Mouse (Mus musculus) large intestine, adult 2 months (tissue): Measurements from ENCODE around the gene Klf11. TPM values are rescaled to one million over a fixed set of nuclear protein-coding genes. Genes with fewer than 3 reads are reported as not detected.
A peak's percentile ranks its signal among the peaks of the same experiment; 100 is the strongest.
"Not testable (repeated sequence)": the region's sequence is repeated elsewhere in the genome, so short reads cannot be mapped to it uniquely, and the experiment has no call there.

Experiments used
- DNase-seq: peaks from one replicate; pipeline ENCODE4 v3.0.0-alpha.2; 2012; ENCODE audit warnings: low read depth, low spot score
- WGBS: fragments of 180-500 bp; shearing (Covaris S2); methylation state at CpG from one replicate; pipeline ENCODE4 v1.1.7; 2018; 5-methylcytosine and 5-hydroxymethylcytosine counted together
- polyA plus RNA-seq: library from polyadenylated mRNA; depleted of rRNA; stranded (reverse); fragments of >200 nt; gene quantifications from 2 replicates; pipeline ENCODE4 v1.2.3, GENCODE M21; 2012; rRNA removed

Klf11 gene
- 2.4 and 3.6 TPM in 2 replicates for polyA plus RNA-seq

GRCm38 (mm10) chr12:24651063-24651557, at the start of gene Klf11:
Gene Klf11 (plus strand): TSS chr12:24651274.
- peak; percentile 75 for DNase-seq
- WGBS = under 1% methylated on average over 68 of the region's 68 CpGs

- 40% methylated on average over 2 of the region's 2 CpGs for WGBS
- DNase-seq = peak; percentile 16
These were observed 47.8 kb upstream of the Klf11 start for GRCm38 (mm10) chr12:24603266-24603665.

DNA sequence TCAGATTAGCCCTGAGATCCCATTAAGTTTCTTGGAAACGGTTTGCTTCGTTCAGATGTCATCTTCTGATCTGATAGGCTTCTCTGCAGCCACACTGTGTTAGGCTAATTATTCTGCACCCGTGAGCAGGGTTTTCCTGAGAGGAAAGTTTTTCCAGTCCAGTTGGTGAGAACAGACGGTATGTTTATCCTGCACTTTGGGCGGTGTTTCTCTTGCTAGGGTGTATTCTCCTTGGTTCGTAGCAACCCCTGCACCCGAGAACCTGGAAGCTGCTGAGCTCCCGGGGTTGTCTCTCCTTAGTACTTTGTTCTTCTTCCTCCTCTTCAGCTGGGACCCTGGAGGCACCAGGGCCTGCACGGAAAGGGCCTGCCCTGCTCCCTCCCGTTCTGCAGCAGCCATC, 44.9 kb upstream of the Klf11 start:
- DNase-seq = no peak
- WGBS = 74% methylated on average over 10 of the region's 10 CpGs

DNA sequence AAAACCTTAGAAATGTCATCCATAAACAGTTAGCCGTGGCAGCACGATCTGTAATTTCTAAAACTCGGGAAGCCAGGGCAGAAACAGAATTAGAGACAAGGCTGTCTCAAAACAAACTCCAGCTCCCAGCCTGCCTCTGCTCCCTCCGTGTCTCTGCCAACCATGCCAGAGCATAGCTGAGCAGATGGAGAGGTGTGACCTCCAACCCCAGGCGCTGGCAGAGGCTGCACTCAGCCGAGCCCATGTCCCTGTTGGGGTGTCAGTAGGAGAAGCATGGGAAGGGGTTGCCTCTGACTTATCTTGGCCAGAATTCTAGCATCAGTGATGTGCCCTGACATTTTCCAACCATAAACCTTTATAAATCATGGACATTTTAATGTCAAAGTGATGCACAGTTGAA, 38.5 kb upstream of the Klf11 start:
- 81% methylated on average over 6 of the region's 6 CpGs for WGBS

DNA sequence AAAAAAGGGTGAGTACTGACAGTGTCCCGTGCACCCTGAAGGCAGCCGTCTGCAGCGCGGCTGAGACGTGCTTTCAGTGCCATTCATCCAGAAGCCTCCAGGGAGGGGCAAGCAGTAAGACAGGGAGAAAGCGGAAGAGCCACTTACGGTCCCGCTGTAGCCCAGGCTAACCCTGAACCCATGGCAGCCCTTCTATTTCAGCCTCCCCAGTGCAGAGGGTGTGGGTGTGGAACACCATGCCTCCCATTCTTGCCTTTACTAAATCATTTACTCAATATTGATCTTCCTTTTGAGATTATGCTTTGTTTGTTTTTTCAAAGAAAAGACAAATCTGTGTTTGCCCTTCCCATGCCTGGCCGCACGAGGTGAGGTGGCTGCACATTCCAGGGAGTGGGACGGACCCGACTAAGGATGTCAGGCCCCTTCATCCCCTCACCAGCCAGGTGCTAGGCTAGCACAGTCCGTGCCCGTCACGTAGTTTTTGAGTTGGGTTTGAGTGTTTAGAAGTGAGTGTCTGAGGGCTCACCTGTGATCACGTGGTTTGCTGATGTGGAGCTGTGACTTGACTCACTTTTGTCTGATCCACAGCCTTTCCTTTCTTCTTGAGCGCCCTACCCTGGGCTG, 36.5 kb upstream of the Klf11 start:
- DNase-seq = no peak
- WGBS = 69% methylated on average over 17 of the region's 17 CpGs

More for the DNA sequence above, 38.5 kb upstream of the Klf11 start:
- DNase-seq = no peak

DNA sequence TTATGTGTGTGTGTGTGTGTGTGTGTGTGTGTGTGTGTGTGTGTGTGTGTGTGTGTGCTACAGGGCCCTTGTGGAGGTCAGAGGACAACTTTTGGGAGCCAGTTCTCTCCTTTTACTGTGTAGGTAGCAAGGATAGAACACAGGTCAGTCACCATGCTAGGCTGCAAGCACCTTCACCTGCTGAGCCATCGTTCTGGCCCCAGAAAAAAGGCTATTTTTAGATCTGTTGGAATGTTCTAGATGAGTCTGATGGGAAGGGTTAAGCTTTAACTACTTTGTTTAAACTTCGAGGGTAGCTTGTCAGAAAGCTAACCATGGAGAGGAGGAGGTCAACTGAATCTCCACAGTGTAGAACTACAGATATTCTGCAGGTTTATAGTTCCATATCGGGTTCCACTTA, 35.9 kb upstream of the Klf11 start:
- 54% methylated on average over 3 of the region's 3 CpGs for WGBS
- no peak for DNase-seq

- no peak for DNase-seq
- WGBS = 43% methylated on average over 4 of the region's 4 CpGs
These were observed 31.6 kb upstream of the Klf11 start for GRCm38 (mm10) chr12:24619436-24619835.

DNA sequence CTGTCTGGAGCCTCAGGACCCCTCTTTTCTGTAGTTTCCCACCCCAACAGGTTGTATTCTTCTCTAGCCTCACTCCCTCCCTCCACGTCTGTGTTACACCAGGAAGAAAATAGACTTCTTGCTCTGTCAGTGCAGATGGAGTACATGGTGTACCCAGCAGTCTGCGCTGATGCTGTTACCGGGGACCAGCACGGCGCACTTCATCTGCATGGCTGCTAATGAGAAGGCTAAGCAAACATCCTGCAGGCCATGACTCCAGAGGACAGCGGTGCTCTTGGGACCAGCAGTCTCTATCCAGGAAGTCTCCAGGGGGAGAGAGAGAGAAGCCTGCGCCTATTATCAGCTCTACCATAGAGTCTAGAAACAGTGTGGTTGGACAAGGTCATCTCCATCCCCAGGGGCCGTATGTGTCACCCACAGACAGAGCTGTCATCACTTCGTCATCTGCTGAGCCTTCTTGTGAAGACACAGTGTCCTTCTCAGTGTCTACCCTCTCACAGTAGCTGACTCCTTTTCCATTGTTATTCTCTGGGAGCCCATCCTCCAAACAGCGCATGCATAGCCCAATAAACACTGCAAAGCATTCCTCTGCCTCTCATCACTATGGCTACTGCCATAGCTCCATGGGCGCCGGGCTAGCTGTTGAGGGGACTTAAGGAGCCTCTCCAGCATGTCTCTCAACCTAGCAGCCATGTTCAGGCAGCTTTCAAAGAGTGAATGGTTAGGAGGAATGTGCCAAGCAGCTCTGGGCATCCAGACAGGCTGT, 27.4 kb upstream of the Klf11 start:
- WGBS = 47% methylated on average over 12 of the region's 12 CpGs
- DNase-seq = no peak

DNA sequence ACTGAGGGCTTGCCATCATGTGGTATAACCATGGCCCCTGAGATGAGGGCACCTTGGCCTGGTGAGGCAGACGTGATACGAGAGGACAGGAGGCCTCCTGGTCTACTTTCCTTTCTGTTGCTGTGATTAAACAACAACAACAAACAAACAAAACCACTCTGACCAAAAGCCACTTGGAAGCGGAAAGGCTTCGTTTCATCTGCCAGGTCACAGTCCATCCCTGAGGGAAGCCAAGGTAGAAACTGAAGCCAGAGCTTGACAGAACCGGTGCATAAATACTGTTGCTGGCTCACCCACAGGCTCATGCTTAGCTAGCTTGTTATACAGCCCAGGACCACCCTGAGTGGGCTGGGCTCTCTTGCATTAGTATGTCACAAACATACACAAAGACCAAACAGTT, 24.7 kb upstream of the Klf11 start:
- DNase-seq = no peak
- 77% methylated on average over 5 of the region's 5 CpGs for WGBS

GRCm38 (mm10) chr12:24627215-24627614, 23.9 kb upstream of the Klf11 start:
- 55% methylated on average over 3 of the region's 3 CpGs for WGBS
- DNase-seq = no peak

DNA sequence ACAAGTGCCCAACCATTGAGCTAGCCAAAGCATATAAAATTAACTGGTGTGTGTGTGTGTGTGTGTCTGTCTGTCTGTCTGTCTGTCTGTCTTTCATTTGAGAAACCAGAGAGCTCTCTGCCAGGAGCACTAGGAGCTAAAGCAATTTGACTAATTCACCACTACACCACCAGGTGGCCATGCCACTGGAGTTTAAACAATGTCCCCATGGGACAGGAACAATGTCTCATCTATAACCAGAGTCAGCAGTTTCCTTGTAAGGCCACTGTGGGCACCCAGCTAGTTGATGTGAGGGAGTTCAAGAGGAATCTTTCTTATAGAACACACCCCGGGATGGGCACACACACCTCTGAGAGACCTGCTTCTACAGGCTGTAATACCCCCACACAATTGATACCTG, 20.9 kb upstream of the Klf11 start:
- WGBS = 33% methylated on average over 1 of the region's 1 CpGs

DNA sequence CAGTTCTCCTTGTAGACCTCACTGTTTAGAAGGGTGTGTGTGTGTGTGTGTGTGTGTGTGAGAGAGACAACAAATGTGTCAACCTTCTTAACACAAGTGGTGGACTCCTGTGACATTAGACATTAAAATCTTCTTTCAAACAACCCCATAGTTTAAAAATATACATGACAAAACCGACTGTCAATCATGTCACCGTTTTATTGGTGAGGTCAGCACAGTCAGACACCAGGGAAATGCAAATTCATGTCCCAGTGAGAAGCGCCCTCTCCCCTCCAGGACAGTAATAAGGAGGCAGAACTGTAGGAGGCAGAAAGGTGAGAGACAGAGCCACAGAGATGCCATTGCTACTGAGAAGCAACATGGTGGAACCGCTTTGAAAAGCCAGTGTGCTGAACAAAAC, 18.7 kb upstream of the Klf11 start:
- 74% methylated on average over 4 of the region's 4 CpGs for WGBS
- DNase-seq = no peak

More for the DNA sequence above, 20.9 kb upstream of the Klf11 start:
- DNase-seq = no peak

GRCm38 (mm10) chr12:24633753-24634191, 17.3 kb upstream of the Klf11 start:
- no peak for DNase-seq
- WGBS = 22% methylated on average over 1 of the region's 1 CpGs

- no peak for DNase-seq
- WGBS = 72% methylated on average over 4 of the region's 4 CpGs
These were observed 16.9 kb upstream of the Klf11 start for GRCm38 (mm10) chr12:24634212-24634611.

GRCm38 (mm10) chr12:24634648-24635047, 16.4 kb upstream of the Klf11 start:
- 87% methylated on average over 3 of the region's 3 CpGs for WGBS
- DNase-seq = no peak

DNA sequence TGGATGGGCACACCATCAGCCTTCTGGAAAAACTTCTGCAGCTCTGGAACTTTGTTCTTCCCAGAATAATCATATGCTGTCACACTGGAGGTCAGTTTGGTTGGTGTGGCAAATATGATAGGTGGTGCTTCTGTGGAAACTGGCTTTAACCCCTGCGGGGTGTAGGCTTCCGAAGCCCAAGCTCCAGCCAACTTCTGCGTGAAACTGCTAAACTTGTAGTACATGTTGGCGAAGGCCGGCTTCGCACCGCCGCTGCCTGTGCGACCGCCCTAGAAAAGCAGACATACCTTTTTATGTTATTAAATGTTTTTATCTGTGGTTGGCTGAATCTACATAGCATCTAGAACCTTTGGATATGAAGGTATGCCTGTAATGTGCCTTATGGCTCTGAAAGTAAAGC, 12.3 kb upstream of the Klf11 start:
- WGBS = 98% methylated on average over 10 of the region's 10 CpGs
- not testable (repeated sequence) for DNase-seq

DNA sequence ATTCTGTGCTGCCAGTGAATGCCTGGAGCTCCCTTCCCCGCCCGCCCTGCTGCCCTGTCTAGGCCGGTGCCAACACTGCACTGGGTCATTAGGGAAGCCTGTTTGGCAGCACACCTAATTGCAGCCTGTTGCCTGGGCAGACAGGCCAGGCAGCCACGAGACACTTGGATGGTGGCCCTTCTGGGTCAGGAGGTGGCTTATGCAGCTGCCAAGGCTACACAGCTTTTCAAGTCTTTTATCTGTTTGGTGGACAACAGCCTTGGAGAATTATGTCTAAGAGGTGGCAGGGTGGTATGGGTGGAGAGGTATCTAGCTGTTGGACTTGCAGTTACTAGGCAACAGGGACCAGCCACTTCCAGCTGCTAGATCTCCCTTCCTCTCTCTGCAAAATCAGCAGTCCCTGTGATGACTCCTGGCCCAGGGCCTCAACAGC, 8.7 kb upstream of the Klf11 start:
- WGBS = 24% methylated on average over 4 of the region's 4 CpGs
- no peak for DNase-seq

DNA sequence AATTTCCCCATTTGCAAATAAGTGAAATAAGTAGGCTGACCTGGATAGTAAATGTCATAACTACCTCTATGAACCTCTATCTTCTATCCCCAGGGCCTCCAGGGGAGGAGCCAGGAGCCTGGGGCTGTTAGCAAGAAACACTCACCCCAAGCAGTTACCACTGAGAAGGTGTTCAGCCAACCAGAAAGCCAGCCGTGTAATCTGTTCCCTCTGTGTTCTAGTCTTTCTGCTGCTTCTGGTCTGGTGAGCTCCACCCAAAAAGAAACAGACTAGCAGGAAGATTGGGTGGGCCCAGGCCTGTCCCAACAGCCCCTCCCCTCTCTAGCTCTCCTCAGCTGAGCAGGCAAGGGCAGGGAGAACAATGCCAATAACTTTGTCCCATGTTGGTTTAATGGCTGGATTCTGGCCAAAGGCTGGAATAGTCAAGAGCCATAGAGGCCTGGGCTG, 6.9 kb upstream of the Klf11 start:
- DNase-seq = no peak

GRCm38 (mm10) chr12:24645901-24646300, 5.2 kb upstream of the Klf11 start:
- no peak for DNase-seq
- 87% methylated on average over 6 of the region's 6 CpGs for WGBS

More for the DNA sequence above, 6.9 kb upstream of the Klf11 start:
- WGBS = 18% methylated on average over 1 of the region's 1 CpGs

- WGBS = 84% methylated on average over 1 of the region's 1 CpGs
- DNase-seq = no peak
These were observed 3.0 kb upstream of the Klf11 start for GRCm38 (mm10) chr12:24648094-24648493.
